Mouse (Mus musculus) embryonic facial prominence, embryonic 11.5 days (tissue): Measurements from ENCODE around the gene Rrnad1. TPM values are rescaled to one million over a fixed set of nuclear protein-coding genes. Genes with fewer than 3 reads are reported as not detected.
A peak's percentile ranks its signal among the peaks of the same experiment; 100 is the strongest.

Experiments
- ATAC-seq: fragments of 200-750 bp; cut with Nextera tagmentation; replicated peaks from 2 replicates; pipeline ENCODE4 v1.8.0; 2017; ENCODE audit warnings: low read depth; ENCODE audit not compliant: insufficient number of reproducible peaks, low FRiP score, low TSS enrichment
- DNase-seq: peaks from one replicate; pipeline ENCODE4 v3.0.0-alpha.2; 2015; ENCODE audit warnings: low spot score
- H3K27ac ChIP-seq: fragments of 300-500 bp; sonication (generic); replicated peaks from 2 replicates; pipeline ENCODE4 v1.5.1; 2014; ENCODE audit warnings: mild to moderate bottlenecking, low read depth, low read length, control low read depth
- H3K27me3 ChIP-seq: fragments of 300-500 bp; sonication (generic); 2 replicates; pipeline ENCODE4 v1.6.1; 2014; ENCODE audit warnings: mild to moderate bottlenecking, low read length, moderate library complexity, mixed read lengths; ENCODE audit not compliant: control insufficient read depth, insufficient read depth
- H3K36me3 ChIP-seq: fragments of 300-500 bp; sonication (generic); replicated peaks from 2 replicates; pipeline ENCODE4 v1.6.1; 2014; ENCODE audit warnings: low read depth, mild to moderate bottlenecking, low read length, moderate library complexity, mixed read lengths; ENCODE audit not compliant: control insufficient read depth, insufficient read depth
- H3K4me1 ChIP-seq: fragments of 300-500 bp; sonication (generic); 2 replicates; pipeline ENCODE4 v1.6.1; 2014; ENCODE audit warnings: low read length, mixed read lengths; ENCODE audit not compliant: control insufficient read depth, insufficient read depth
- H3K4me2 ChIP-seq: fragments of 300-500 bp; sonication (generic); 2 replicates; pipeline ENCODE4 v1.6.1; 2014; ENCODE audit warnings: low read depth, mild to moderate bottlenecking, control low read depth, low read length, moderate library complexity
- H3K4me3 ChIP-seq: fragments of 300-500 bp; sonication (generic); 2 replicates; pipeline ENCODE4 v1.5.1; 2014; ENCODE audit warnings: low read depth, low read length, control low read depth
- H3K9ac ChIP-seq: fragments of 300-500 bp; sonication (generic); replicated peaks from 2 replicates; pipeline ENCODE4 v1.6.1; 2014; ENCODE audit warnings: mild to moderate bottlenecking, control low read depth, low read length
- H3K9me3 ChIP-seq: fragments of 300-500 bp; sonication (generic); replicated peaks from 2 replicates; pipeline ENCODE4 v1.6.1; 2016; ENCODE audit warnings: mild to moderate bottlenecking, low read length, inconsistent platforms, mixed read lengths; ENCODE audit not compliant: control insufficient read depth
- WGBS: fragments of 180-500 bp; shearing (Covaris S2); extraction: QIAGEN DNeasy Blood & Tissue Kit; methylation state at CpG from one replicate; pipeline ENCODE4 v1.1.7; 2014; 5-methylcytosine and 5-hydroxymethylcytosine counted together
- polyA plus RNA-seq: library from polyadenylated mRNA; unstranded; fragments of >200 nt; fragmentation: Nextera tagmentation; extraction: Ambion mirVana; gene quantifications from 2 replicates; pipeline ENCODE4 v1.2.1, GENCODE M21; 2014

The Rrnad1 gene
- polyA plus RNA-seq, 1 experiment from 2014 or later: 13.5 TPM

- DNase-seq (peak; percentile 88), ATAC-seq (0 out of 2 replicates have a peak, but pooled peaks have one; percentile 4)
- Histone ChIP-seq H3K9me3 (no peaks in the 10 kb centered on the region), H3K4me3 (peak overlapping the region; percentile 67), H3K4me1 (peaks cover 45% of the 10 kb centered on the region), H3K27me3 (no peaks in the 10 kb centered on the region), H3K9ac (peak overlapping the region; percentile 72), H3K4me2 (peak overlapping the region; percentile 87), H3K36me3 (no peaks in the 10 kb centered on the region), H3K27ac (peak overlapping the region; percentile 96)
- under 1% methylated on average over 16 of the region's 17 CpGs for WGBS
These were observed 17.3 kb upstream of the Rrnad1 start for GRCm38 (mm10) chr3:87947811-87948199.

GRCm38 (mm10) chr3:87947056-87947810 lies 16.7 kb upstream of the Rrnad1 start:
- H3K4me1 ChIP-seq: peaks cover 42% of the 10 kb centered on the region
- ATAC-seq: 0 out of 2 replicates have a peak, but pooled peaks have one; percentile 2
- WGBS: 1% methylated on average over 26 of the region's 26 CpGs

GRCm38 (mm10) chr3:87946541-87946860 lies 16.0 kb upstream of the Rrnad1 start:
- 0% methylated on average over 1 of the region's 1 CpGs for WGBS
- Histone ChIP-seq H3K36me3 (peaks cover 3% of the 10 kb centered on the region; the same call in 1 of the 2 replicates), H3K9me3 (no peaks in the 10 kb centered on the region), H3K4me1 (peaks cover 36% of the 10 kb centered on the region), H3K27ac (peak overlapping the region; percentile 96), H3K9ac (peak overlapping the region; percentile 48), H3K4me2 (peak overlapping the region; percentile 87), H3K4me3 (no peak overlapping the region), H3K27me3 (no peaks in the 10 kb centered on the region)
- ATAC-seq (peak; percentile 10; the same call in 1 of the 2 replicates), DNase-seq (peak; percentile 82)

More at GRCm38 (mm10) chr3:87947056-87947810, 16.7 kb upstream of the Rrnad1 start:
- peak overlapping the region; percentile 67 for H3K4me3 ChIP-seq
- no peaks in the 10 kb centered on the region for H3K36me3 ChIP-seq
- peak overlapping the region; percentile 72 for H3K9ac ChIP-seq
- DNase-seq: peak; percentile 53
- H3K27ac ChIP-seq: peak overlapping the region; percentile 96
- H3K9me3 ChIP-seq: no peaks in the 10 kb centered on the region
- H3K27me3 ChIP-seq: no peaks in the 10 kb centered on the region
- H3K4me2 ChIP-seq: peak overlapping the region; percentile 87

GRCm38 (mm10) chr3:87945781-87946540 lies 15.4 kb upstream of the Rrnad1 start:
- H3K4me3 ChIP-seq: no peak overlapping the region
- peak overlapping the region; percentile 26 for H3K9ac ChIP-seq
- ATAC-seq (peak; percentile 24; the same call in 1 of the 2 replicates), DNase-seq (peak; percentile 76)
- 7% methylated on average over 12 of the region's 12 CpGs for WGBS
- H3K27ac ChIP-seq: peak overlapping the region; percentile 96
- H3K4me2 ChIP-seq: no peak overlapping the region; the same call in 1 of the 2 replicates
- peaks cover 3% of the 10 kb centered on the region; the same call in 1 of the 2 replicates for H3K36me3 ChIP-seq
- peaks cover 32% of the 10 kb centered on the region for H3K4me1 ChIP-seq
- no peaks in the 10 kb centered on the region for H3K27me3 ChIP-seq
- H3K9me3 ChIP-seq: no peaks in the 10 kb centered on the region

- ATAC-seq (0 out of 2 replicates have a peak, but pooled peaks have one; percentile 3), DNase-seq (no peak)
- WGBS: 23% methylated on average over 4 of the region's 4 CpGs
- Histone ChIP-seq H3K27me3 (no peaks in the 10 kb centered on the region), H3K9me3 (no peaks in the 10 kb centered on the region), H3K4me2 (no peak overlapping the region), H3K4me1 (peaks cover 32% of the 10 kb centered on the region), H3K27ac (peak overlapping the region; percentile 96), H3K9ac (peak overlapping the region; percentile 30), H3K4me3 (no peak overlapping the region), H3K36me3 (peaks cover 3% of the 10 kb centered on the region; the same call in 1 of the 2 replicates)
These were observed 14.5 kb upstream of the Rrnad1 start for GRCm38 (mm10) chr3:87944838-87945600.

GRCm38 (mm10) chr3:87943586-87943985 lies 13.1 kb upstream of the Rrnad1 start:
- Histone ChIP-seq H3K4me2 (no peak overlapping the region), H3K4me3 (no peak overlapping the region), H3K27ac (no peak overlapping the region), H3K36me3 (peaks cover 9% of the 10 kb centered on the region; the same call in 1 of the 2 replicates), H3K9me3 (no peaks in the 10 kb centered on the region), H3K9ac (no peak overlapping the region), H3K27me3 (no peaks in the 10 kb centered on the region), H3K4me1 (peaks cover 32% of the 10 kb centered on the region)
- ATAC-seq (no peak), DNase-seq (no peak)
- WGBS: 86% methylated on average over 7 of the region's 7 CpGs

- Histone ChIP-seq H3K27me3 (no peaks in the 10 kb centered on the region), H3K9me3 (no peaks in the 10 kb centered on the region), H3K4me1 (peaks cover 28% of the 10 kb centered on the region), H3K9ac (no peak overlapping the region), H3K27ac (no peak overlapping the region), H3K4me2 (no peak overlapping the region), H3K36me3 (peaks cover 9% of the 10 kb centered on the region), H3K4me3 (no peak overlapping the region)
- WGBS: 89% methylated on average over 2 of the region's 2 CpGs
- no peak for ATAC-seq
- DNase-seq: no peak
These were observed 12.0 kb upstream of the Rrnad1 start for GRCm38 (mm10) chr3:87942471-87942870.
